Mouse (Mus musculus): ENCODE measurements around the gene Prkaa1. TPM values are rescaled to one million over a fixed set of nuclear protein-coding genes. Genes with fewer than 3 reads are reported as not detected.
A peak's percentile ranks its signal among the peaks of the same experiment; 100 is the strongest.

The Prkaa1 gene
- polyA plus RNA-seq (2015; fragmentation: Nextera tagmentation; extraction: Ambion mirVana), result 13.3 and 14.8 TPM in 2 replicates

DNA sequence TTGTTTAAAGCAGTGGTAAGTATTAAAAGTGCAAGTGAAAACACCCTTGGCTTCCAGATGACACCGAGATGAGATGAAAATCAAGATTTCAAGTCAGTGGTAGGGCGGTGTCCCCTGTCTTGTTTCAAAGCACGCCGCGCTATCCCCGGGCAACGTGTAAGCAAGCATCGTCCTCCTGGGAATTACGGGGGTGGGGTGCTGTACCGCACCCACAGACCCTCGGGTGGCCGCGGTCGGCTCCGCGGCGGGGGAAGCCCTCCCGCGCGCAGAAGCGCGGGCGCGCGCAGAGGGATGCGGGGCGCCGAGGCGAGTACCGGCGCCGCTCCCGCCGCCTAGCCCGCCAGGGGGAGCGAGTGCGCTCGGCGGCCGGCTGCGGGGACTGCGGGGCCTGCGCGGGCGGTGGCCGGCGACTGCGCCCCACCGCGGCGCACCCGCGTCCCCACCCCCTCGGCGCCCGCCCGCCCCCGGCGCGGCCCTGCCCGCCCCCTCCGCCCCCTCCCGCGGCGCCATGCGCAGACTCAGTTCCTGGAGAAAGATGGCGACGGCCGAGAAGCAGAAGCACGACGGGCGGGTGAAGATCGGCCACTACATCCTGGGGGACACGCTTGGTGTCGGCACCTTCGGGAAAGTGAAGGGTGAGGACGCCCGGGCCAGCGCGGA lies at the start of gene Prkaa1:
Prkaa1 (plus strand) TSS at position 501 of the 660 bp plus-strand sequence.
- peaks cover 17% of the 10 kb centered on the region for H3K4me1 ChIP-seq

GRCm38 (mm10) chr15:5095534-5096301 lies 47.9 kb upstream of the Prkaa1 start:
- Histone ChIP-seq H3K9me3 (no peaks in the 10 kb centered on the region), H3K27me3 (replicated peaks) (no peaks in the 10 kb centered on the region), H3K4me1 (no peaks in the 10 kb centered on the region), H3K27ac (no peak overlapping the region), H3K4me2 (no peak overlapping the region), H3K4me3 (no peak overlapping the region), H3K36me3 (replicated peaks) (no peaks in the 10 kb centered on the region), H3K9ac (no peak overlapping the region)
- ATAC-seq (replicated peaks), result no peak
- 88% methylated on average over 11 of the region's 11 CpGs for WGBS

More for the DNA sequence above, at the start of gene Prkaa1:
- Histone ChIP-seq H3K27ac (peak within 1 kb of the TSS; percentile 93), H3K36me3 (replicated peaks) (no peaks in the 10 kb centered on the region), H3K9ac (peak within 1 kb of the TSS; percentile 74), H3K4me3 (peak within 1 kb of the TSS; percentile 88), H3K9me3 (no peaks in the 10 kb centered on the region), H3K27me3 (replicated peaks) (no peaks in the 10 kb centered on the region), H3K4me2 (peak within 1 kb of the TSS; percentile 58)
- WGBS, result under 1% methylated on average over 70 of the region's 80 CpGs
- peak; percentile 93 for ATAC-seq (replicated peaks)

DNA sequence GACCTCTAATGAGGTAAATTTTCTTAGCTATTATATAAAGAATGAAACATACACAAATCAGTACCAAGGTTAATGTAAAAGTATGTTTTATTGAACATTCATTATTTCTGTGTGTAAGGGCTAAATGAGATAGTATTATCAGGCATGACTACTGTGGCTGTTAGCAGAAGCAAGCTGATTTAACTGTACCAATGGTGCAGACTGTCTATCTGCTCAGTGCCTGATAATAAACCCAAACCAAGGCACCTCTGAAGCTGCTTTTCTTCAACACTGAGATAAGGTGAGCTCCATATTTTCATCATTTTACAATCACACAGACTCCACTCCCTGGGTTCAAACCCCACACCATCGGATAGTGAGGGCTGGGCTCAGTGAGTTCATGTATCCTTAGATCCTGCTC lies 46.3 kb upstream of the Prkaa1 start:
- Histone ChIP-seq H3K27ac (no peak overlapping the region), H3K4me3 (no peak overlapping the region), H3K4me1 (no peaks in the 10 kb centered on the region), H3K36me3 (replicated peaks) (no peaks in the 10 kb centered on the region), H3K9ac (no peak overlapping the region), H3K4me2 (no peak overlapping the region), H3K27me3 (replicated peaks) (no peaks in the 10 kb centered on the region), H3K9me3 (no peaks in the 10 kb centered on the region)
- 95% methylated on average over 1 of the region's 1 CpGs for WGBS
- ATAC-seq (replicated peaks), result no peak

DNA sequence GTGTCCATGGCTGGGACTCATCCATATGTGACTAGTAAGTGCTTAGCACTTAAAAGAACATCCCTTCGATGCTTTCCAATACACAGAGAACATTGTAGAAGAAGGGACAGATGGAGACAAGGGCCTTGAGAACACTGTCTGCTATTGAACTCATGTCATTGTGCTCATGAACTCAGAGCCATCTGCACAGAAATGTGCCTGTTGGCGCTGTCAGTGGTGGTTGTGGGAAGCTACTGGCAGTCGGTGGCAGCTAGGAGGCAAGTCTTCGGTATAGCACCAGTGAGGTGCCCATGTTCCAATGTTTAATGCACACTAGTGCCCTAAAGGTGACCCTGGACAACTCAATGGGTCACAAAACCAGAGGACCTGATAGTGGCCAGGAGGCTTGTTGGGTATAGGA lies 41.3 kb upstream of the Prkaa1 start:
- Histone ChIP-seq H3K9ac (no peak overlapping the region), H3K27me3 (replicated peaks) (no peaks in the 10 kb centered on the region), H3K4me3 (no peak overlapping the region), H3K9me3 (no peaks in the 10 kb centered on the region), H3K36me3 (replicated peaks) (no peaks in the 10 kb centered on the region), H3K27ac (no peak overlapping the region), H3K4me2 (no peak overlapping the region), H3K4me1 (no peaks in the 10 kb centered on the region)
- WGBS, result 96% methylated on average over 4 of the region's 4 CpGs
- no peak for ATAC-seq (replicated peaks)

DNA sequence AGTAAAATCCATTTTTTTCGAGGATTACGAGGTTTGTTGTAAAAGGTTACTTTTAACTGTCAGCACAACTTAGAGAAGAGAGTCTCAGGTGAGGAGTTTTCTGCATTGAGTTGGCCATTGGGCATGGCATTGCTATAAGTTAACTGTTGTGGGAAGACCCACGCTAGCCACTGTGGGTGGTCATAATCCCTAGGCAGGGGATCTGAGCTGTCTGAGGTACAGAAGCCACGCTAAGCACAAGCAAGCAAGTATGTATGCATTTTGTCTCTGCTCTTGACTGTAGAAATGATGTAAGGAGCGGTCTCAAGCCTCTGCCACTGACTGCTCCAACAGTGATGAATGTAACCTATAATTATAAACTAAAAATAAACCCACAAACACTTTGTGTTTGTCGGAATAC lies 37.8 kb upstream of the Prkaa1 start:
- no peak overlapping the region for H3K27ac ChIP-seq
- H3K9me3 ChIP-seq, result no peaks in the 10 kb centered on the region
- no peak overlapping the region for H3K4me2 ChIP-seq
- no peak overlapping the region for H3K4me3 ChIP-seq
- H3K36me3 ChIP-seq (replicated peaks), result no peaks in the 10 kb centered on the region
- no peaks in the 10 kb centered on the region for H3K27me3 ChIP-seq (replicated peaks)
- no peaks in the 10 kb centered on the region for H3K4me1 ChIP-seq
- WGBS, result 84% methylated on average over 6 of the region's 6 CpGs
- ATAC-seq (replicated peaks), result 0 out of 2 replicates have a peak, but pooled peaks have one; percentile 45
- no peak overlapping the region for H3K9ac ChIP-seq

DNA sequence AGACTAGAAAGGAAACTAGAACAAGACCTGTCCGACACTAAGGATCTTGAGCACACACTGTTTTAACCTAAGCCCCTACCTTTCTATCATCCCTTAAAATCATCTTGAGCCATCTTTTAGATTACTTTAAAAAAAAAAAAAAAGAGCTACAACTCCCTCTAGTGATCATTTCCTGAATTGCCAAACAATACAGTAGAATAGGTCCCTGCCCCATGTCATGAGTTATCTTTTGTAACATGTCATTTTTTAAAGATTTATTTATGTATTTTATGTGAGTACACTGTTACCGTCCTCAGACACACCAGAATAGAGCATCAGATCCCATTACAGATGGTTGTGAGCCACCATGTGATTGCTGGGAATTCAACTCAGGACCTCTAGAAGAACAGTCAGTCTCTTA lies 37.4 kb upstream of the Prkaa1 start:
- Histone ChIP-seq H3K9me3 (no peaks in the 10 kb centered on the region), H3K27me3 (replicated peaks) (no peaks in the 10 kb centered on the region), H3K4me1 (no peaks in the 10 kb centered on the region), H3K4me2 (no peak overlapping the region), H3K27ac (no peak overlapping the region), H3K36me3 (replicated peaks) (no peaks in the 10 kb centered on the region), H3K4me3 (no peak overlapping the region), H3K9ac (no peak overlapping the region)
- ATAC-seq (replicated peaks), result peak; percentile 45; the same call in 1 of the 2 replicates
- 55% methylated on average over 2 of the region's 2 CpGs for WGBS

GRCm38 (mm10) chr15:5107686-5108654 lies 35.7 kb upstream of the Prkaa1 start, which contains the start of gene Card6:
TSS of gene Card6 (minus strand) at chr15:5108539.
- H3K9me3 ChIP-seq, result no peaks in the 10 kb centered on the region
- H3K9ac ChIP-seq, result no peak within 1 kb of the TSS
- H3K4me3 ChIP-seq, result no peak within 1 kb of the TSS
- ATAC-seq (replicated peaks), result no peak
- H3K27me3 ChIP-seq (replicated peaks), result no peaks in the 10 kb centered on the region
- H3K4me2 ChIP-seq, result no peak within 1 kb of the TSS
- no peaks in the 10 kb centered on the region for H3K4me1 ChIP-seq
- H3K36me3 ChIP-seq (replicated peaks), result no peaks in the 10 kb centered on the region
- WGBS, result 74% methylated on average over 21 of the region's 21 CpGs
- no peak within 1 kb of the TSS for H3K27ac ChIP-seq

- H3K4me2 ChIP-seq, result no peak overlapping the region
- H3K4me3 ChIP-seq, result no peak overlapping the region
- H3K27me3 ChIP-seq (replicated peaks), result no peaks in the 10 kb centered on the region
- H3K9ac ChIP-seq, result no peak overlapping the region
- no peaks in the 10 kb centered on the region for H3K9me3 ChIP-seq
- no peak for ATAC-seq (replicated peaks)
- H3K27ac ChIP-seq, result no peak overlapping the region
- no peaks in the 10 kb centered on the region for H3K4me1 ChIP-seq
- no peaks in the 10 kb centered on the region for H3K36me3 ChIP-seq (replicated peaks)
- 89% methylated on average over 3 of the region's 3 CpGs for WGBS
These were observed 35.0 kb upstream of the Prkaa1 start for GRCm38 (mm10) chr15:5108655-5109040.

DNA sequence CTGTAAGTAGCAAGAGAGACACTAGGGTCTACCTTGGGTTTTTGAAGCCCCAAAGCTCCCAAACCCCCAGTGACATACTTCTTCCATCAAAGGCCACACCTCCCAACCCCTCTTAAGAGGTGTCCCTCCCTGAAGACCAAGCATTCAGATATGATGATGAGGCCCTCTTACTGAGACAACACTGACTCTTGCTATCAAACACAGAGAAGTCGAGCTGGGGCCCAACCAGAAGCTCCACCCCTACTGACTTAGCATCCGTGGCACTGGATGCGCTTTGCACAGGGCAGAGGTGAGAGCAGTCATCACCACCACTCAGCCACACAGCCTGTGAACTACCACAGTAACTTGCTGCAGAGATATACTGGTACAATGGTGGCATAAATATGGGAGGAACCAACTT lies 31.0 kb upstream of the Prkaa1 start:
- Histone ChIP-seq H3K9me3 (no peaks in the 10 kb centered on the region), H3K4me1 (peaks cover 16% of the 10 kb centered on the region), H3K27me3 (replicated peaks) (no peaks in the 10 kb centered on the region), H3K27ac (no peak overlapping the region), H3K4me2 (no peak overlapping the region), H3K36me3 (replicated peaks) (no peaks in the 10 kb centered on the region), H3K9ac (no peak overlapping the region), H3K4me3 (no peak overlapping the region)
- 88% methylated on average over 3 of the region's 3 CpGs for WGBS
- ATAC-seq (replicated peaks), result no peak

DNA sequence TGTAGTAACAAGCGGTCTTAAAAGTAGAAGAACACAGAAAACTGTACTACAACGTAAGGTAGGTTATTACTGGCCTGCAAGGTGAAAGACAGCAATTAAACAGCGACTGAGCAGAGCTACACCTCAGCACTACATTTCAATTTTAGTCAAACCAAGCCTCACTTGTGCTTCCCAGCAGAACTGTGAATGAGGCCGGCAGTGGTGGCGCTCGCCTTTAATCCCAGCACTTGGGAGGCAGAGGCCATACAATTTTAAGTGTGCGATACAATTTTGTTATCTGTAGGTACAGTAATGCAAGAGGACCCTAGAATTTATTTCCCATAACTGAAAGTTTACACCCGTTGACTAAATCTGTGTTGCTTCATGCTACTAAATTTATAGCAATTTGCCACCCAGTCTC lies 28.5 kb upstream of the Prkaa1 start:
- H3K27ac ChIP-seq, result peak overlapping the region; percentile 86; the same call in 1 of the 2 replicates
- peaks cover 26% of the 10 kb centered on the region for H3K4me1 ChIP-seq
- 60% methylated on average over 8 of the region's 8 CpGs for WGBS
- no peaks in the 10 kb centered on the region for H3K9me3 ChIP-seq
- H3K4me2 ChIP-seq, result peak overlapping the region; percentile 65
- peak overlapping the region; percentile 74 for H3K4me3 ChIP-seq
- H3K27me3 ChIP-seq (replicated peaks), result no peaks in the 10 kb centered on the region
- H3K9ac ChIP-seq, result peak overlapping the region; percentile 53
- peaks cover 19% of the 10 kb centered on the region for H3K36me3 ChIP-seq (replicated peaks)
- ATAC-seq (replicated peaks), result no peak

DNA sequence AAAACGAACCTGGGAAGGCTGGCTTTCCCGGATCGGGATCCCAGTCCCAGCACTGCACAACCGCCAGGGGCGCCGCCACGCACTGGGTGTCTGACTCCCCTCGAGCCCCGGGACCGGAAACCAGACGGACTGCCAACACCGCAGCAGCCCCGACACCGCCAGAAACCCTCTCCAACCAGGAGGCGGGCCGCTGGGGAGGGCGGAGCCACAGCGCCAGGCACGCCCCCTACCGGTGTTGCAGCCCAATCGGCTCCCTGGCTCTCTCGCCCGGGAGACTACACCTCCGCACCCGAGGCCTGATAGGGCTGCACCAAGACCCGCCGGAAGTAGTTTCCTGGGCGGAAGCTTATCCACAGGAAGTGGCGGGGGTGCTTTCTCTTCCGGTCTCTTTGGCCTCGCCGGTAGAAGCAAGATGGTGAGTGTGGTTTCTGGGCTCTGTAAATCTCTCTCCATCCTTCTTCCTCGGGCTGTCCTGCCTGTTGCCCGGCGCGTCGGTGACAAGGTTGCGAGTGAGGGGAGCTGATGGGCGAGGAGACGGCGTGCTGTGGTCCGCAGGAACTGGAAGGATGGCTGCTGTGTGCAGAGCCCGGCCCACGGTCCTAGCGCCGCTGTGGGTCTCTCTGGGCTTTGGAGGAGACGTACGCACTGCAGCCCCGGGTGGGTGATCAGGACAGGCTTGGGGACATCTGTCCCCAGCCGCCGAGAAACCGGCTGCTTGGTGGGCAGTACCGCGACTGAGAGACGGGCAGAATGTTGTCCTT lies 27.2 kb upstream of the Prkaa1 start, which contains the start of gene Rpl37:
Rpl37 (plus strand) TSS at position 376 of the 761 bp plus-strand sequence.
- peak; percentile 99 for ATAC-seq (replicated peaks)
- Histone ChIP-seq H3K36me3 (replicated peaks) (peaks cover 28% of the 10 kb centered on the region), H3K9ac (peak within 1 kb of the TSS; percentile 73)

More for the DNA sequence above, 27.2 kb upstream of the Prkaa1 start, which contains the start of gene Rpl37:
- H3K9me3 ChIP-seq, result no peaks in the 10 kb centered on the region
- H3K4me3 ChIP-seq, result peak within 1 kb of the TSS; percentile 74
- peaks cover 26% of the 10 kb centered on the region for H3K4me1 ChIP-seq
- peak within 1 kb of the TSS; percentile 78 for H3K4me2 ChIP-seq
- WGBS, result 0% methylated on average over 55 of the region's 55 CpGs
- H3K27ac ChIP-seq, result peak within 1 kb of the TSS; percentile 86
- H3K27me3 ChIP-seq (replicated peaks), result no peaks in the 10 kb centered on the region
